Mouse (Mus musculus): Measurements from ENCODE around the gene Ppm1m. TPM values are rescaled to one million over a fixed set of nuclear protein-coding genes. Genes with fewer than 3 reads are reported as not detected.

The Ppm1m gene
- polyA plus RNA-seq, 1 experiment, result 20.2 TPM

- Histone ChIP-seq H3K79me2 (ENCODE audit: control insufficient read depth, insufficient read depth) (no peaks in the 10 kb centered on the region), H3K4me2 (ENCODE audit: low read depth) (no peak overlapping the region), H3K4me3 (no peak overlapping the region), H3K36me3 (ENCODE audit: control insufficient read depth, insufficient read depth) (peaks cover 6% of the 10 kb centered on the region), H3ac (ENCODE audit: control insufficient read depth, insufficient read length) (no peak overlapping the region), H3K27me3 (ENCODE audit: control insufficient read depth, insufficient read depth, insufficient read length) (no peaks in the 10 kb centered on the region)
- TF ChIP-seq MAX (IDR thresholded peaks at IDR 0.05; ENCODE audit: low read depth) (no peak), POLR2AphosphoS2 (IDR thresholded peaks at IDR 0.05; ENCODE audit: insufficient read length, low read depth) (no peak), TCF12 (IDR thresholded peaks at IDR 0.05; ENCODE audit: insufficient read depth, poor library complexity, severe bottlenecking) (no peak), TCF3 (IDR thresholded peaks at IDR 0.05; ENCODE audit: insufficient read length, low read depth) (no peak), MYOG (IDR thresholded peaks at IDR 0.05; ENCODE audit: control insufficient read depth in 1 of 3, insufficient read depth in 1 of 3, insufficient read length in 2 of 3, low read depth in 2 of 3) (no peak), POLR2A (IDR thresholded peaks at IDR 0.05; ENCODE audit: insufficient read length, low read depth) (no peak), CEBPB (IDR thresholded peaks at IDR 0.05; ENCODE audit: insufficient read depth, poor library complexity, severe bottlenecking) (no peak)
These were observed 33.4 kb upstream of the Ppm1m start for GRCm38 (mm10) chr9:106232956-106233355.

DNA sequence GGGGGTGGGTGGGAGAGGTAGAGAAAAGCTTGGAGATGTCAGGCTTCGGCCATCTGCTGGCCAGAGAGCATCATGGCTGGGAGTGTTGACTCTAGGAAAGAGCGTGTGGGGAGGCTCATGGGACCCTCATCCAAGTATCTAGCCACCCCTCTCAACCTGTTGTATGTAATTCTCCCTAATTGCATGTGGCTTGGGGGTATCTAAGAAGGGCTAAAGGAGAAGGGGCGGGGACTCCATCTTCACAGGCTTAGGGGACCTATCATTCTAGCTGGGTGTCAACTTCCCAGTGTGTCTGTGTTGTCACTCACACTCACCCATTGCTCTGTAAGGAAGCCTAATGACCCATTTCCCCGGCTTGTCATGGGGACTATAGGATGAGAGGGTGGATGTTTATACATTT, 32.3 kb upstream of the Ppm1m start:
- peaks cover 6% of the 10 kb centered on the region for H3K36me3 ChIP-seq (ENCODE audit: control insufficient read depth, insufficient read depth)
- no peaks in the 10 kb centered on the region for H3K79me2 ChIP-seq (ENCODE audit: control insufficient read depth, insufficient read depth)
- H3K27me3 ChIP-seq (ENCODE audit: control insufficient read depth, insufficient read depth, insufficient read length), result no peaks in the 10 kb centered on the region
- no peak overlapping the region for H3ac ChIP-seq (ENCODE audit: control insufficient read depth, insufficient read length)
- no peak overlapping the region for H3K4me3 ChIP-seq
- H3K4me2 ChIP-seq (ENCODE audit: low read depth), result no peak overlapping the region
- no peak for TF ChIP-seq CEBPB (IDR thresholded peaks at IDR 0.05; ENCODE audit: insufficient read depth, poor library complexity, severe bottlenecking)
- no peak for TF ChIP-seq MYOG (IDR thresholded peaks at IDR 0.05; ENCODE audit: control insufficient read depth in 1 of 3, insufficient read depth in 1 of 3, insufficient read length in 2 of 3, low read depth in 2 of 3)
- TF ChIP-seq POLR2A (IDR thresholded peaks at IDR 0.05; ENCODE audit: insufficient read length, low read depth), result no peak
- TF ChIP-seq REST (IDR thresholded peaks at IDR 0.05; ENCODE audit: insufficient read depth, insufficient read length), result no peak
- TF ChIP-seq MYOD1 (IDR thresholded peaks at IDR 0.05; ENCODE audit: control insufficient read depth in 1 of 3, insufficient read length in 2 of 3, low read depth in 2 of 3), result no peak
- no peak for TF ChIP-seq SRF (IDR thresholded peaks at IDR 0.05; ENCODE audit: control insufficient read depth, insufficient read length, low read depth)
- TF ChIP-seq USF1 (IDR thresholded peaks at IDR 0.05; ENCODE audit: low read depth), result no peak
- TF ChIP-seq TCF3 (IDR thresholded peaks at IDR 0.05; ENCODE audit: insufficient read length, low read depth), result no peak
- TF ChIP-seq TCF12 (IDR thresholded peaks at IDR 0.05; ENCODE audit: insufficient read depth, poor library complexity, severe bottlenecking), result no peak
- no peak for TF ChIP-seq MAX (IDR thresholded peaks at IDR 0.05; ENCODE audit: low read depth)
- TF ChIP-seq POLR2AphosphoS2 (IDR thresholded peaks at IDR 0.05; ENCODE audit: insufficient read length, low read depth), result no peak
- no peak for TF ChIP-seq E2F4 (IDR thresholded peaks at IDR 0.05; ENCODE audit: insufficient read depth)

DNA sequence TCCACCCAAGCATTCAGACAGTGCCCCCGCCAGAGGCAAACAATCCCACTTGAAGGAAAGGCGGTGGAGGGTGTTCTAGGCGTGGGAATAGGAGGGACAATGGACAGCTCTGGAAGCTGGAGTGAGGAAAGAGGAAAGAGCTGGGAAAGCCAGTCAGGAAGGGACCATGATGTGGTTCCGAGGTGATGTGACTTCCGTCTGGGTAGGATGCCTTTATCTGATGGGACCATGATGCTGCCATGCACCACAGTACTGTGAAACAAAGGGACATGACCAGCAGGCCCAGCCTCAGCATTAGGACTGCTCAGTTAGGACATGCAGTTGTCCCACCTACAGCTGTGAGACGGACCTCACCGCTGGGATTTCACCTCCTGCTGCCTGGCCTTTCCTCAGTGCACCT, 31.7 kb upstream of the Ppm1m start:
- Histone ChIP-seq H3ac (ENCODE audit: control insufficient read depth, insufficient read length) (no peak overlapping the region), H3K27me3 (ENCODE audit: control insufficient read depth, insufficient read depth, insufficient read length) (peaks cover 3% of the 10 kb centered on the region), H3K4me2 (ENCODE audit: low read depth) (no peak overlapping the region), H3K79me2 (ENCODE audit: control insufficient read depth, insufficient read depth) (no peaks in the 10 kb centered on the region), H3K4me3 (no peak overlapping the region), H3K36me3 (ENCODE audit: control insufficient read depth, insufficient read depth) (peaks cover 6% of the 10 kb centered on the region)
- TF ChIP-seq E2F4 (IDR thresholded peaks at IDR 0.05; ENCODE audit: insufficient read depth) (no peak), MYOG (IDR thresholded peaks at IDR 0.05; ENCODE audit: control insufficient read depth in 1 of 3, insufficient read depth in 1 of 3, insufficient read length in 2 of 3, low read depth in 2 of 3) (no peak), TCF3 (IDR thresholded peaks at IDR 0.05; ENCODE audit: insufficient read length, low read depth) (no peak), POLR2AphosphoS2 (IDR thresholded peaks at IDR 0.05; ENCODE audit: insufficient read length, low read depth) (peak; percentile 9), MAX (IDR thresholded peaks at IDR 0.05; ENCODE audit: low read depth) (no peak), SRF (IDR thresholded peaks at IDR 0.05; ENCODE audit: control insufficient read depth, insufficient read length, low read depth) (no peak)

DNA sequence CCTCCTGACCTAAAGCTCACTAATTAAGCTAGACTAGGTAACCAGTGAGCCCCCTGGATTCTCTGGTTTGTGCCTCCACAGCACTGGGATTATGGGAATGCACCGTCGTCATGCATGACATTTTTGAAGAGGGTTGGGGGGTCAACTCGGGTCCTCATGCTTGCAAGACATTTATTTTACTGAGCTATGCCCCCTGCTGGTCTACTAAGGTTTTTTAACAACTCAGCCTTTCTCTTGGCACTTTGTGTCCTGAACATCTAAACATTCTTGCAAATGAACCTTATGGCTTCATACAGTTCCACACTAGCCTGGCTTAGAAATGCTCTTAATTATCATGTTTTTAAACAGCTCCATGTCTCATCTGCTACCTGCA, 31.2 kb upstream of the Ppm1m start:
- TF ChIP-seq E2F4 (IDR thresholded peaks at IDR 0.05; ENCODE audit: insufficient read depth) (no peak), MAX (IDR thresholded peaks at IDR 0.05; ENCODE audit: low read depth) (no peak), TCF3 (IDR thresholded peaks at IDR 0.05; ENCODE audit: insufficient read length, low read depth) (no peak), POLR2A (IDR thresholded peaks at IDR 0.05; ENCODE audit: insufficient read length, low read depth) (no peak), REST (IDR thresholded peaks at IDR 0.05; ENCODE audit: insufficient read depth, insufficient read length) (no peak), CEBPB (IDR thresholded peaks at IDR 0.05; ENCODE audit: insufficient read depth, poor library complexity, severe bottlenecking) (no peak), MYOD1 (IDR thresholded peaks at IDR 0.05; ENCODE audit: control insufficient read depth in 1 of 3, insufficient read length in 2 of 3, low read depth in 2 of 3) (no peak), SRF (IDR thresholded peaks at IDR 0.05; ENCODE audit: control insufficient read depth, insufficient read length, low read depth) (no peak), MYOG (IDR thresholded peaks at IDR 0.05; ENCODE audit: control insufficient read depth in 1 of 3, insufficient read depth in 1 of 3, insufficient read length in 2 of 3, low read depth in 2 of 3) (no peak)
- peaks cover 6% of the 10 kb centered on the region for H3K36me3 ChIP-seq (ENCODE audit: control insufficient read depth, insufficient read depth)
- H3K4me2 ChIP-seq (ENCODE audit: low read depth), result no peak overlapping the region
- no peak overlapping the region for H3ac ChIP-seq (ENCODE audit: control insufficient read depth, insufficient read length)
- peaks cover 8% of the 10 kb centered on the region for H3K27me3 ChIP-seq (ENCODE audit: control insufficient read depth, insufficient read depth, insufficient read length)
- H3K4me3 ChIP-seq, result no peak overlapping the region
- no peaks in the 10 kb centered on the region for H3K79me2 ChIP-seq (ENCODE audit: control insufficient read depth, insufficient read depth)

GRCm38 (mm10) chr9:106230051-106230733, 30.6 kb upstream of the Ppm1m start:
- peaks cover 12% of the 10 kb centered on the region for H3K27me3 ChIP-seq (ENCODE audit: control insufficient read depth, insufficient read depth, insufficient read length)
- no peak overlapping the region for H3K4me2 ChIP-seq (ENCODE audit: low read depth)
- no peak overlapping the region for H3ac ChIP-seq (ENCODE audit: control insufficient read depth, insufficient read length)
- no peaks in the 10 kb centered on the region for H3K79me2 ChIP-seq (ENCODE audit: control insufficient read depth, insufficient read depth)
- peaks cover 6% of the 10 kb centered on the region for H3K36me3 ChIP-seq (ENCODE audit: control insufficient read depth, insufficient read depth)
- TF ChIP-seq CEBPB (IDR thresholded peaks at IDR 0.05; ENCODE audit: insufficient read depth, poor library complexity, severe bottlenecking), result no peak
- TF ChIP-seq MAX (IDR thresholded peaks at IDR 0.05; ENCODE audit: low read depth), result no peak
- TF ChIP-seq E2F4 (IDR thresholded peaks at IDR 0.05; ENCODE audit: insufficient read depth), result no peak
- no peak for TF ChIP-seq POLR2A (IDR thresholded peaks at IDR 0.05; ENCODE audit: insufficient read length, low read depth)
- H3K4me3 ChIP-seq, result no peak overlapping the region

Measured in myocyte (in vitro differentiated cells).